Mouse (Mus musculus): Measurements from ENCODE around the gene Galm. TPM values are rescaled to one million over a fixed set of nuclear protein-coding genes. Genes with fewer than 3 reads are reported as not detected.

Galm gene
- total RNA-seq, 2 experiments from 2014 or later: 3.8 to 5.4 TPM

- TF ChIP-seq CTCF (conservative IDR thresholded peaks at IDR 0.05): no peak
- no peak overlapping the region for H3K4me3 ChIP-seq
- peak overlapping the region; percentile 23; the same call in 1 of the 2 replicates for H3K27ac ChIP-seq
- DNase-seq (ENCODE audit: low spot score in 2 of 2): no peak
Measured at GRCm38 (mm10) chr17:80099823-80100222, 27.4 kb upstream of the Galm start.

GRCm38 (mm10) chr17:80105348-80105978 is 21.8 kb upstream of the Galm start:
- TF ChIP-seq CTCF (conservative IDR thresholded peaks at IDR 0.05): no peak
- no peak for DNase-seq (ENCODE audit: low spot score in 2 of 2)
- Histone ChIP-seq H3K4me3 (no peak overlapping the region), H3K27ac (no peak overlapping the region)

GRCm38 (mm10) chr17:80112665-80113305 is 14.5 kb upstream of the Galm start:
- Histone ChIP-seq H3K4me3 (no peak overlapping the region), H3K27ac (no peak overlapping the region)
- TF ChIP-seq CTCF (conservative IDR thresholded peaks at IDR 0.05): no peak
- no peak for DNase-seq (ENCODE audit: low spot score in 2 of 2)

DNA sequence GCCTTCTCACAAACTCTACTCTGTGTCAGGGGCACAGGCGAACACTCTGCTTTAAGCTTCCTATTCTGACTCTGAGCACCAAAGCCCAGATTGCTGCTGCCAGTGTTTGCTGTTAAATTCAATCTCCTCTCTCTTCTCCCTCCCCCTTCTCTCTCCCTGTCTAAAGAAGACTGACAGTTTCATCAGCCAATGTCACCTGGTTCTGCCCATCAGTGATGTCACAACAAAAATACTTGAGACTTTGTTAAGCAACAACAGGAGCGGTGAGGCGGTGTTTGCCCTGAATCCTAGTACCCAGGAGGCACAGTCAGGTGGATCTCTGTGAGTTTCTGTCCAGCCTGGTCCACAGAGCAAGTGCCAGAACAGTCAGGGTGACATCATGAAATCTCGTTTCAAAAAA is 13.8 kb upstream of the Galm start:
- H3K4me3 ChIP-seq: no peak overlapping the region
- no peak overlapping the region for H3K27ac ChIP-seq
- no peak for TF ChIP-seq CTCF (conservative IDR thresholded peaks at IDR 0.05)
- DNase-seq (ENCODE audit: low spot score in 2 of 2): no peak

DNA sequence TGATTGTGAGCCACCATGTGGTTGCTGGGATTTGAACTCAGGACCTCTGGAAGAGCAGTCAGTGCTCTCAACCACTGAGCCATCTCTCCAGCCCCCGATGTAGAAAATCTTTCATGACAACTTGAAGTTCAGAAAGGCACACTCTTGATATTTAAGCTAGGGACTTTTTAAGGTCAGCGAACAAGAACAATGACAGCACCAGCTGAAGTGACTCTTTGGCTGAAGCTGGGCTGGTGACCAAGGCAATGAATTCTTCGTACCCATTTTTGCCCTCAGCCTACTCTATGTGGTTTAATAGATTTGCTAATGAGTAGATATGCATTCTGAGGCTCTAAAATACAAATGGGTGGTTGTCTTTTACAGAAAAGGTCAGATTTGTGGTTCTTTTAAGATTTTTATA is 6.9 kb upstream of the Galm start:
- no peak overlapping the region for H3K4me3 ChIP-seq
- DNase-seq (ENCODE audit: low spot score in 2 of 2): no peak
- TF ChIP-seq CTCF (conservative IDR thresholded peaks at IDR 0.05): no peak
- H3K27ac ChIP-seq: no peak overlapping the region

DNA sequence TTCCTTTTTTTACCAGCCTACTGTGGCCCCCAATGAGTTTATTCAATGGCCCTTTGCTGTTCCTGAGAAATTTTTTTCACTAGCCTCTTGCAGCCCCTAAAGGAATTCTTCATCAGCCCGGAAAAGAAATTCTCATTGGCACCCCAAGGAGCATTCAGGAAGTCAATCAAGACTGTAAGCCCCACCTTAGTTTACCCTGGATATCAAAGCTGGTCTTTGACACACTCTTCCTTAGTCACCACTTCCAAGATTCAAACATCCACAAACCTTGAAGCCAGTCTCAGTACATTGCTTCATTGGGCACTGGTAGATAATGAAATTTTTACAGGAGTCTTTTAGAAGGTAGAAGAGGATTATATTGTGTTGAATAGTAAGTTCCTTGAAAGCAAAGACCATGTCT is 5.4 kb upstream of the Galm start:
- Histone ChIP-seq H3K4me3 (no peak overlapping the region), H3K27ac (no peak overlapping the region)
- TF ChIP-seq CTCF (conservative IDR thresholded peaks at IDR 0.05): no peak
- no peak for DNase-seq (ENCODE audit: low spot score in 2 of 2)

DNA sequence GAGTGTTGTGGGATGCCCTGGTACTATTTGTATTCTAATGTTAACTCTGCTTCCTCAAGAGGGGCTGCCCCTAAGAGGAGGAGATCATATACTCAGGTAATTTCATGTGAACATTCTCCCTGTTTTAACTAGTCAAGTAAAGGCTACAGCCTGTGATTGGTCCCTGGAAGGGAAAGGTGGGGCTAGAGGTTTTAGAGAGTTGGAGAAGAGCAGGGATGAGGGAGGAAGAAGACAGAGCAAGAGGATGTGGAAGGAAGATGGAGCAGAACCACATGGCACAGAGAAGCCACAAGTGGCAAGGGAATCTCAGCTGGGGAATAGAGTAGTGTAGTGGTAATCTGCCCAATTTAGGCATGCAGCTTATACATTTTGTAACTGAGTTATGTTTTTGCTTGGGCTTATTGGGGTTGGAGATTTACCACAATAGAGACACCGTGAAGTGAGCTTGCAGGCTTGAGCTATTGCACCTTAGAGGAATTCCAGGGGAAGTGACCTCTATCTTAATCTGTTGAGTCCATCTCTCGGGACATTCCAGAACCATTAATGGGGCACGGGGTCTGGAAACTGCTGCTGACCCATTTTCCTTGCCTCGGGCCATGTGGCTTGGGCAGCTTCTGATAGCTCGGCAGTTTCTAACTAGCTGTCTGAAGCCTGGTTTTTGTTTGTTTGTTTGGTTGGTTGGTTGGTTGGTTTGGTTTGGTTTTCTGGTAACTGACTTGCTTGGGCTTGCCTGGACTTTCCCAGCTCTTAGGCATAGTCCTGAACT is 2.1 kb upstream of the Galm start:
- no peak overlapping the region for H3K4me3 ChIP-seq
- H3K27ac ChIP-seq: no peak overlapping the region; the same call in 1 of the 2 replicates
- no peak for TF ChIP-seq CTCF (conservative IDR thresholded peaks at IDR 0.05)
- no peak for DNase-seq (ENCODE audit: low spot score in 2 of 2)

DNA sequence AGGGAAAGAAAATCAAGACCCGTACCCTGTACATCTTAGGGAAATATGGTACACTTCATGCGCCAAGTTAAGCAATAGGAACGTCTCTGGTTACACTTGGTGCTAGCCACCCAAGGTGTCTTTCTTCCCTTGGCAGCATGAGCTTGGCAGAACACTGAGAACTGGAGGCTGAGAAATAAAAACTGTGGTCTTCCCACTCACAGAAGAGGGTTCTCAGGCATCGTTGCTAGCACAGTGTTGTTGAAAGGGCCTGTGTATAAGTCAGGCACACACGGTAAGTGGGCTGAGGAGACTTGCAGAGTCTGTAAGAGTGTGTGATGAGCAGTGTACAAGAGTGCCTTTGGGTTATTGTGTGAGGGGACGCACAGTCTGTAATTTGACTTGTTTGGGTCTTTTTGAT is 1.1 kb upstream of the Galm start:
- TF ChIP-seq CTCF (conservative IDR thresholded peaks at IDR 0.05): no peak
- H3K4me3 ChIP-seq: no peak overlapping the region
- no peak for DNase-seq (ENCODE audit: low spot score in 2 of 2)
- peak overlapping the region; percentile 44 for H3K27ac ChIP-seq

DNA sequence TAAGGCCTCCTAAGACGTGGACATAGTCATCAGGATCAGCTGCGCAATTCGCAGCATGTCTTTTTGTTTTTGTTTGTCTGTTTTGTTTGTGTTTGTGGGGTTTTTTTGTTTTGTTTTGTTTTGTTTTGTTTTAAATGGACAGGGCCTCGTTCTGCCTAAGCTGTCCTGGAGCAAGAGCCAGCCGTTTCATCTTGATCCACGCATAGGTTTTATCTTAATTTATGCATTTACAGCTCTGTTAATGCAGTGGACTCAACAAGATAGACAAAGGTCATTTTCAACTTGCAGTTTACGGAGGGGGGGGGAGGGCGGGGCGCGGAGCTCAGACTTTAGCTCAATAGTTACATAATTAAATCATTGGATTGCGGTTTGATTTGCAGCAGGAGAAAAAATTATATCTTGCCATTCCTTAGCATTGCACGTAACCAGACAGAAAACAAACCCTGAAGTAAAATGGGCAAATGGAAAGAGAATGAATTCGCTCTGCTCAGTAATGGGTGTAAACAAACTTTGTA is 1.3 kb downstream of the Galm start:
- H3K4me3 ChIP-seq: no peak overlapping the region; the same call in 1 of the 2 replicates
- TF ChIP-seq CTCF (conservative IDR thresholded peaks at IDR 0.05): no peak
- H3K27ac ChIP-seq: no peak overlapping the region
- no peak for DNase-seq (ENCODE audit: low spot score in 2 of 2)

- Histone ChIP-seq H3K4me3 (no peak overlapping the region), H3K27ac (no peak overlapping the region)
- DNase-seq (ENCODE audit: low spot score in 2 of 2): no peak
- TF ChIP-seq CTCF (conservative IDR thresholded peaks at IDR 0.05): no peak
Measured at GRCm38 (mm10) chr17:80129387-80129786, 2.1 kb downstream of the Galm start.

- Histone ChIP-seq H3K4me3 (no peak overlapping the region), H3K27ac (no peak overlapping the region)
- DNase-seq (ENCODE audit: low spot score in 2 of 2): no peak
- TF ChIP-seq CTCF (conservative IDR thresholded peaks at IDR 0.05): no peak
Measured at GRCm38 (mm10) chr17:80130718-80131430, 3.6 kb downstream of the Galm start.

DNA sequence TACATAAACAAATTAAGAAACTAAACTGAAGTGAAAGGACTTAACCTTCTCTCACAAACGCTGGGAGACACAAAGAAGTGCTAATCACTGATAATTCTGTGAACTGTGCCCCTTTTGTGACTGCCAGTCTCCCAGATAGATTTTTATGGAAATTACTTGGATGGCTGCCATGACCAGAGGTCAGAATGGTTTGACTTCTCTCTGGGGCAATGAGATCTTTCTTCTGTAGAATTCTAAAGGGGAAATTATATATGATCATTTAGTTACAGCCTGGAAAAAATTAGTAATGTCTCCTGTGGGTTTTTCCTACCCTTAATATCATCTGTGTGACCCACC is 4.1 kb downstream of the Galm start:
- H3K27ac ChIP-seq: no peak overlapping the region
- no peak for TF ChIP-seq CTCF (conservative IDR thresholded peaks at IDR 0.05)

DNA sequence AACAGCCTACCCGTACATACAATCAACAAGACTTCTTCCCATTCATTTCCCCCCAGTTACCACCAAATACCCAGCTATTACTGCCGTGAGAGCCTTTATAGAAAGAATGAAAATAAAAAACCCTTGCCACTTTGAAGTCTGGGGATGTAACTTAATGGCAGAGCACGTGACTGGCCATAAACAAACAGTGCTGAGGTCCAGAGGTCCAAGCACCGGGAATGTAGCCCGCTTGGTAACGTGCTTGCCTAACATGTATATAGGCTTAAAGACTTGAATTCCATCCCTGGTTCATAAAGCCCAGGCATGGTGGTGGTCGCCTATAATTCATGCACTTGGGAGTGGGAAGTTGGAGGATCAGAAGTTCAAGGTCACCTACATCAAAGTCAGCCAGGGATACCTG is 4.6 kb downstream of the Galm start:
- no peak for DNase-seq (ENCODE audit: low spot score in 2 of 2)
- no peak for TF ChIP-seq CTCF (conservative IDR thresholded peaks at IDR 0.05)
- no peak overlapping the region for H3K27ac ChIP-seq

More for the DNA sequence above, 4.1 kb downstream of the Galm start:
- H3K4me3 ChIP-seq: no peak overlapping the region
- no peak for DNase-seq (ENCODE audit: low spot score in 2 of 2)

More for the DNA sequence above, 4.6 kb downstream of the Galm start:
- no peak overlapping the region for H3K4me3 ChIP-seq
